Mouse (Mus musculus): ENCODE results near the gene Prepl.

GRCm38 (mm10) chr17:85087591-85087990 is 2.5 kb downstream of the Prepl start:
- TF ChIP-seq EP300 (IDR thresholded peaks at IDR 0.05; ENCODE audit: low read depth) (no peak), CTCF (IDR thresholded peaks at IDR 0.05; ENCODE audit: low read depth) (no peak)
